Mouse (Mus musculus): Measurements from ENCODE around the gene Ccdc114.

DNA sequence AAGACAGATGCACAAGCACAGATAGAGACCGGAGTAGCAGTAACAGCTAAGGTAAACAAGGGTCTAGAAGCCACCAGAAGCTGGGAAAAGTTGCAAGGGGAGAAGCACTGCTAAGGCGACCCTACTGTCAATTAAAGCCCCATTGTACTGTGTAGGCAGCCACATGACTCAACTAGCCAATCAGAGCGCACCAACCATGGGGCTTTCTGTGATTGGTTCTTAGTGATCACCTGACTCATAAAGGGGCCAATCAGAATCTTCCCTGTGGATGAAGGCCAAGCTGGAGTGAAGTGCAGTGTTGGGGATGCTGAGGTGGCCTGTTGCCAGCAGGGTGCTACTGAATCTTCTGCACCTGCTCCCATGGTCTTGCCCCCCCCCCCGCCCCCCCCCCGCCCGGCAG lies 63.0 kb downstream of the Ccdc114 start:
- TF ChIP-seq CTCF (IDR thresholded peaks at IDR 0.05; ENCODE audit: extremely low read depth, insufficient read length, insufficient replicate concordance, low read depth, low read length): no peak
- TF ChIP-seq POLR2A (IDR thresholded peaks at IDR 0.05; ENCODE audit: low read depth, low read length): no peak

Measured in small intestine, adult 2 months (tissue).